Mouse (Mus musculus): Measurements from ENCODE around the gene Zfp1.

- no peak for TF ChIP-seq CTCF (conservative IDR thresholded peaks at IDR 0.05; ENCODE audit: low read length)
- TF ChIP-seq POU5F1 (IDR thresholded peaks at IDR 0.05; ENCODE audit: borderline replicate concordance, low read length): no peak
- TF ChIP-seq NANOG (IDR thresholded peaks at IDR 0.05; ENCODE audit: borderline replicate concordance, low read length): no peak
Measured at GRCm38 (mm10) chr8:111708265-111708664, 65.1 kb downstream of the Zfp1 start.

Measured in E14TG2a.4 (cell line).